Mouse (Mus musculus) spleen, adult 2 months (tissue): ENCODE results near the gene Itprid2.

Experiments used
- CTCF ChIP-seq: fragments of 200-500 bp; IDR thresholded peaks from 2 replicates; pipeline ENCODE4 v1.5.1; 2011; ENCODE audit warnings: mild to moderate bottlenecking, inconsistent platforms; ENCODE audit not compliant: insufficient read depth, insufficient read length, insufficient replicate concordance; ENCODE audit errors: extremely low read depth
- POLR2A ChIP-seq: fragments of 200-500 bp; IDR thresholded peaks from 2 replicates; pipeline ENCODE4 v1.6.1; 2011; ENCODE audit warnings: low read depth, low read length, inconsistent platforms

GRCm38 (mm10) chr2:79596177-79596576 lies 39.0 kb upstream of the Itprid2 start:
- TF ChIP-seq CTCF (no peak), POLR2A (no peak)
